Mouse (Mus musculus) ovary, postnatal 36 days (tissue): Measurements from ENCODE around the gene Pacs1.
"Not testable (repeated sequence)": the region's sequence is repeated elsewhere in the genome, so short reads cannot be mapped to it uniquely, and the experiment has no call there.

Source experiments
- DNase-seq: peaks from one replicate; pipeline ENCODE4 v3.0.0; 2022; ENCODE audit warnings: low spot score, mixed read lengths

Gene Pacs1

DNA sequence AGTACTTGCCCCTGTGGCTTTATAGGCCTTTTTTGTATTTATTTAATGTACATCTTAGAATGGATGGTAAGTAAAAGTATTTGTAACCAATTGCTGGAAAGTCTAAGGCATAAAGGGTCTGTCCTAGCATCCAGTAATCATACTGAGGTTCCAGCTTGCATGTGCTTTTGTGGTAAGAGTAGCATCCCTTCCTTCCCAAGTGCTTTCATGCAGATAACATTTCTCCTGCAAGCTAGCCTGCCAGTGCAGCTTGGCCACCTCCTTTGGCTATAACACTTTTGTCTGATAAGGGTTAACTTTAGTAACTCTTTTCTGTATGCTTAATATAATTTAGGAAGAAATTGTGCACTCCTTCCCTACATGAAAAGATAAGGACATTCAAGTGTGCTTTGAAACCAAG, 4.9 kb downstream of the Pacs1 start:
- no peak for DNase-seq

DNA sequence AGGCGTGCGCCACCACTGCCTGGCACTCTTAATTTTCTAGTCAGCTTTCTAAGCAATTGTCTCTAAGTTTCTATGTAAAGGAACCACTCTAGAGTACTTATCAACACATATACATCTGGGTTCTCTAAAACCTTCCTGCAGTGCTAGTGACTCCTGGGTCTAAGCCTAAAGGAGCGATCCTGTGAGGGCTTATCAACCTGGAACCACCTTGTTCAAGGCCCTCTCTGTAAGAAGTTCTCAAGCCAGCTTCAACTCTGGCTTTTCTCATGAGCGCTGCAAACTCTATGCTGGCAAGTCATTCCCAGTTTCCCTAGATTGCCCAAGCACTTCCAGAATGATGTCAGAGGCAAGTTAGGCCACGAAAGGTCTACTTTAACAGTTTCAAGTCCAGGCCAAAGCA, 5.9 kb downstream of the Pacs1 start:
- DNase-seq: no peak

DNA sequence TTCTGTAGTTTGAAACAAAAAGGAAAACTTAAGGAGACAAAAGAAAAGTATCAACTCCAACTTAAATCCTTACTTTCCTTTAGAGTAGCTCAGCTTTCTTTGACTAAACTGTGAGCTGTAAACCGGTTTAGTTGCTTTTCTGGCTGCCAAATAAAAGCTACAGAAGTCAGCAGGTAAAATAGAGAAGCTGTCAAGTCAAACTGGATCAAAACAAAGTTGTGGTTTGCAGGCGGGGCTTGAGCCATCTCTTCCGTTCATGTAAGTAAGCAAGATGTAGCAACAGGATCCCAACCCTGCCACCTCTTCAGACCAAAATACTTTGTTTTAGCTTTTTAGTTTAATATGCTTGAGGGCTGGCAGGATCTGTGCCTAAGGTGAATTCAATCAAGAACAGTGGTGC, 15.8 kb downstream of the Pacs1 start:
- no peak for DNase-seq

DNA sequence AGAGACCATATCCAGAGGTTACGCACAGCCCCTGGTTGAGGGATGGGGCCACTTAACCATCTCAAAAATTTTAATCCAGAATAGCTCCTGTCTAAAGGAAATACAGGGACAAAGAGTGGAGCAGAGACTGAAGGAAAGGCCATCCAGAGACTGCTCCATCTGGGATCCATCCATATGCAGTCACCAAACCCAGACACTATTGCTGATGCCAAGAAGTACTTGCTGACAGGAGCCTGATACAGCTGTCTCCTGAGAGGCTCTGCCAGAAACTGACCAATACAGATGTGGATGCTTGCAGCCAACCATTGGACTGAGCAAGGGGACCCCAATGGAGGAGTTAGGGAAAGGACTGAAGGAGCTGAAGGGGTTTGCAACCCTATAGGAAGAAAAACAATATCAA, 35.9 kb downstream of the Pacs1 start:
- not testable (repeated sequence) for DNase-seq

DNA sequence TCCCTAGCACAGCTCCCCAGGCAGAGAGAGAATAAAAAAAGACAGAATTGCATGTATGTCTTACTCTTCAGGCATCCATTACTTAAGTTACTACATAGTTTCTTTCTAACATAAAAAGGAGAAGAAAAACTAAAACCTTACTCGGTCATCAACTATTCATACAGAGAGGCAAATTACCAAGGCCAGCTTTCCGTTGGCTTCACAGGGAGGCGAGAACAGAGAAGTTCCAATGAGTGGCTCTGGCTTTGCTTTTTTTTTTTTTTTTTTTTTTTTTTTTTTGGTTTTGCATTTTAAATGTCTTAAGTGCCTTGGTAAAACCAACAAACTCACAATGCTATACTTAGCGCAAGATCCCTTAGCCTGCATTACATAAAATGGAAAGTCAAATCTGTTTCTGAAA, 40.2 kb downstream of the Pacs1 start:
- DNase-seq: no peak

DNA sequence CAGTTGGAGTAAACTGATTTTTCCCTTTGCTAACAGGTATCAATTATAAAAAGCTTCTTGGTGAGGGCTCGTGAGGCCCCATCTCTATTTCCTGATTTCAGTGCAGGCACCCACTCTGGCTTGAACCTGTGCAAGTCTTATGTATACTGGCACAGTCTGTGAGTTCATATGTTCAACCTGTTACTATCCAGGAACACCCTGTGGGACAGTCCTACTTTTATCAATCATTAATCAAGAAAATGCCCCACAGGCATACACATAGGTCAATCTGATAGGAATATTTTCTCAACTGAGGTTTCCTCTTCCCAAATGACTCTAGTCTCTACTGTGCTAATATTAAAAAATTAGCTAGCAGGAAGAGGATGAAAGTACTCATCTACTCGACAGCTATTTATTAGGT, 42.8 kb downstream of the Pacs1 start:
- no peak for DNase-seq

DNA sequence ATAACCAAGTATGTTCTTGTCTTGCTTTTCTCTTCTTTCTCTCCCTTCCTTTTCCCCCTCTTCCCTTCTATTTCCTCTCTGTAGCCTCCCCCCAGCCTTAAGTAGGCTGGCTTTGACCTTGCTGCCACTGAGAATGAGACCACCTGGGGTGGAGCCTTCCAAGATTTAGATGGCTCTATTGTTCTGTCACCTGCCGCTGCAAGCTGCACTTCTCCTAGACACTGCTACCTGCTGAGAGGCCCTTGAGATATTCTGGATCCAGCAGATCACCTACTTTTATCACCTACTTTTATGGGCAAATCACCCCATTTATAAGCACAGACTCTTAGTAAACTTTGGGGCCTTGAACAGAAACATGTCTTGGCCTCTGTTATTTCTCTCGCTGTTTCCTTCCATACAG, 48.3 kb downstream of the Pacs1 start:
- DNase-seq: no peak

DNA sequence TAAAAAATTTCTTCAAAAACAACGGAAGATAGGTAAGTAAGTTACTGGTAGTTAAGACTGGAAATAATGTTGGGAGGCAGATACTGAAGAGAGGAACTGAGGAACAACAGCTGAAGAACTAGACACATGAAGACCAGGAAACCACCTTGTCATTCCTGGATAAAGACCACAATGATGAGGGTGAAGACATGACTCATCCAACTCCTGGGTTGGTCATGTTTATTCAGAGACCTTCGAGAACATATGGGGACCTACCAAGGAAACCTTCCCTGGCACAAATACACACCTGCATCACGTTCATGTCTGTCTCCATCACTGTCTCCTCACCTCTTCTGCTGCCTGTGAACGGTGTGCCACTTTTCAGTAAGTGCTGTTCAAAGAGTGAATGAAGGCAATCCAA, 48.8 kb downstream of the Pacs1 start:
- DNase-seq: no peak

DNA sequence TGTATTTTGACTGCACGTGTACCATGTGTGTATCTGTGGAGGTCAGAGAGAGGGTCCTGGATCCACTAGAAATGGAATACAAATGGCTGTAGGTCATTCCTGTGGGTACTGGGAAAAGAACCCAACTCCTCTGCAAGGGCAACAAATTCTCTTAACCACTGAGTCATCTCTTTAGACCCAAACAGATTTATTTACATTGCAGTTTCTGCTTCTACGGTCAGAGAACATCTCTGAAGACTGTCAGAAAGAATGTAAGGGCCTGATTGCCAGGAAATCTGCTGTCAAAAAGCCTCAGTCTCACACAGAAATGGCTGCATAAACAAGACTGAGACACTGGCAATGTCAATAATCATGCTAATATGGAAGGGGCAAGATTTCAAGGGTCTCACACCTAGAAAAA, 51.0 kb downstream of the Pacs1 start:
- no peak for DNase-seq

DNA sequence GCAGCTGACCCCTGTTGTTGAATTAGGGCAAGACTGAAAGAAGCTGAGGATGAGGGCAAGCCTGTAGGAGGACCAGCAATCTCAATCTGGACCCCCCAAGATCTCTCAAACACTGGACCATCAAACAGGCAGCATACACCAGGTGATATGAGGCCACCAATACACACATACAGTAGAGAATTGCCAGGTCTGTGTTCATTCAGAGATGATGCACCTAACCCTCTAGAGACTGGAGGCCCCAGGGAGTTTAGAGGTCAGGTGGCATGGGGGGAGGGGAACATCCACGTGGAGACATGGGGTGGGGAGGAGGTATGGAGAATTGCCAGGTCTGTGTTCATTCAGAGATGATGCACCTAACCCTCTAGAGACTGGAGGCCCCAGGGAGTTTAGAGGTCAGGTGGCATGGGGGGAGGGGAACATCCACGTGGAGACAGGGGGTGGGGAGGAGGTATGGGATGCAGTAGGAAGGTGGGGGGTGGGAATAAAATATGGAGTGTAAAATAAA, 51.6 kb downstream of the Pacs1 start:
- DNase-seq: not testable (repeated sequence)

DNA sequence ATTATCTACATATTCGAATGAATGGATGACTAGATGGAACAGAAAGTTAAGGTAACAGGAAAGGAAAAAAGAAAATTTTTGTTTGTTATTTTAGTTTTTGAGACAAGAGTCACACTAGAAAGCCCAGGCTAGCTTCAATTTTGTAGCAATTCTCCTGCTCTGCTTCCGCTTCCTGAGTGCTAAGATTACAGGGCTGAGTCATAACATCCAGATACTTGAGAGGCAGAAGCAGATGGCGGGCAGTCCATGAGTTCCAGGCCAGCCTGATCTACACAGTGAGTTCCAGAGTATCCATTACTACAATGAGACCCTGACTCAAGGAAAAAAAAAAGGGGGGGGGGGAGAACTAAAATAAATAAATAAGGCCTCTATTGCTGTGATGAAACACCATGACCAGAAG, 52.5 kb downstream of the Pacs1 start:
- DNase-seq: no peak

DNA sequence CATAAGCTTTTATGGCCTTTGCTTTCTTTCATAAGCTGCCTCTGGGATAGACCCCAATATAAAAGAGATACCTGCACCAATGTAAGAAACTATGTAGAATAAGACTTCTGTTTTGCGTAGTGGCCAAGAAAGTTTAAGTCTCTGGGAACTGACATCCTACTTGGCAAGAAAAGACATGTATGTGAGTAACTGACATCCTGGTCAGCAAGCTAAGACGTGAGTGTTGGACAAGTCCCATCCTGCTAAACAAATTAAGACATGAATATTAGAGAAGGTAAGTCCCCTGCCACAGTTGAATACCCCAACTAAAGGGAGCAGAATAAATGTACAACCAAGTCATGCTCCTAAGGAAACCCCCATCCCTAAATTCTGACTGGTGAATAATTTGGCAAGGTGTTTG, 71.2 kb downstream of the Pacs1 start:
- DNase-seq: no peak

DNA sequence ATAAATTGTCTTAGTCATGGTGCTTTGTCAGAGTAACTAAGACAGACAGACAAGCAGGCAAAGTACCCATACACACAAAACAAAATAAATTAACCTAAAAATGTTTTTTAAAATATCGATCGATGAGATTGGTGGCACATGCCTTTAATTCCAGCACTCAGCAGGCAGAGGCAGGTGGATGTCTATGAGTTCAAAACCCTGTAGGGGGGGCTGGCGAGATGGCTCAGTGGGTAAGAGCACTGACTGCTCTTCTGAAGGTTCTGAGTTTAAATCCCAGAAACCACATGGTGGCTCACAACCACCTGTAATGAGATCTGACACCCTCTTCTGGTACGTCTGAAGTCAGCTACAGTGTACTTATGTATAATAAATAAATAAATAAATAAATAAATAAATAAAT, 72.3 kb downstream of the Pacs1 start:
- DNase-seq: not testable (repeated sequence)

DNA sequence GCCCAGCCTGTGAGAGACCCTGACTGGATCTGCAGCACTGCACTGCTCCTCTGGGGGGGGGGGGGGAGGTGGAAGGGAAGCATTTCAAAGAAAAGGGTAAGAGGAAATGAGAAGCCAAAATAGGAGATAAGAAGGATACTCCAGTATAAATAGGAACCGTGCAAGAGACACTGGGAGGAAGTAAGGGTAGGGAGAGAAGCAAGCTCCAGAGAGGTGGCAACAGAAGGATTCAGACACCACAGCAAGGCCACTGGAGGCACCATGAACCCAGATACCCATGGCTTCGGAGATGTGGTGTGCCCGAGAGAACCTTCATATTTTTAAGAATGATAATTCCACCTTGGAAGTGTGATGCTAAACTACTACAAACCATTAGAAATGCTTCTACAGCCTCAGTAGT, 74.4 kb downstream of the Pacs1 start:
- no peak for DNase-seq

DNA sequence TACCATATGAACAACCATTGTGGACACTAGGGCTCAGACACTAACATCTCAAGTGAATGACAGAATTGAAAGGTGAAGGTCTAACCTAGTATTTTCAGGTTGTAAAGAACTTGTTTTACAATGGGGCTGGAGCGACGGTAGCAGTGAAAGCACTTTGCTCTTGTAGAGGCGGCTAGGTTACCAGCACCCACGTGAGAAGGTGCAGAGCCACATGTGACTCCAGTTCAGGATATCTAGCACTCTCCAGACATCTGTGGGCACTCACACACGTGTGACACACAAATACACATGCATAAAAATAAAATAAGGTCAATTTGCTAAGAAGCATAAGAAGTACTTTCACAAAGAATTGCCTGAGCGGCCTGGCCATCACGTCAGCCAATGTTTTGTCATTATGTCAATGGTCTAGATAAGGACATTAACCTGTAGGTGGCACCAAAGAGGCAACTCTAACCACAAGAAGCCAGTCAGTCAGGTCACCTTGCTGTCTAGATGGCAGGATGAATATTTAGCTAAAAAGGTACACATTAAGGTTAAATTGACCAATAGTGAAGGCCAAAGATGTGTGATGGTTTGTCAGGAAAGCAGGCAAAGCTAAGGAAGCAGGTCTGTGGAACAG, 77.4 kb downstream of the Pacs1 start:
- DNase-seq: no peak

DNA sequence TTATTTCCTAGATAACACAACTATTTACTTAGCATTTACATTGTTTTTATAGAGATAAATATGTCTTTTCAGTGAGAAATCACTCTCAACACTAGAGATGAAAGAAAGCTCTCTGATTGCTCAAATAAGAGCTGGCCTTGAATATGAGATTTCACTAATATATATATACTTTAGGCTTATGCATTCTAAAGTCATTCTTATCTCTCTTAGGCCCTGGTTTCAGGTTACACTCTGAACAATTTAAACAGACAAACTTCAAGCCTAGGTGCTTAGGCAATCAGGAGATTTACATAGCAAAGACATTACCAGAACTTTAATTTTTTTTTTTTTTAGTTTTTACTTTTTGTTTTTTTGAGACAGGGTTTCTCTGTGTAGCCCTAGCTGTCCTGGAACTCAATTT, 80.5 kb downstream of the Pacs1 start:
- DNase-seq: no peak

DNA sequence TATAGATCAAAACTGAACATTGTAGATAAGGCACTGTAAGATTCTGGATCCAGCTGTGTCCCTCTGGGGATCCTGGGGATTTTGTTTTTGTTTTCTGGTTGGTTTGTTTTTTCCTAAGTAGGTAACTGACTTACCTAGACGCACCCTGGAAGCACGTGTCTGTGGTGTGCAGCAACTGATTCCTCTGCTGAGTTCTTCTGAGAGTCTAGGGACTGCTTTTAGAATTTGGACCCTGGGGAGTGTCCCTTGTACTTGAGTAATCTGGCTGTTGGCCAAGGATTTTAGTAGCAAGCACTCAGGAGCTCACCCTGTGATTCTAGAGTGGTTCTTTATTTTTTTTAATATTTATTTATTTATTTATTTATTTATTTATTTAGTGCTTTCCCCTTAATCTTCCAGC, 85.5 kb downstream of the Pacs1 start:
- DNase-seq: no peak

DNA sequence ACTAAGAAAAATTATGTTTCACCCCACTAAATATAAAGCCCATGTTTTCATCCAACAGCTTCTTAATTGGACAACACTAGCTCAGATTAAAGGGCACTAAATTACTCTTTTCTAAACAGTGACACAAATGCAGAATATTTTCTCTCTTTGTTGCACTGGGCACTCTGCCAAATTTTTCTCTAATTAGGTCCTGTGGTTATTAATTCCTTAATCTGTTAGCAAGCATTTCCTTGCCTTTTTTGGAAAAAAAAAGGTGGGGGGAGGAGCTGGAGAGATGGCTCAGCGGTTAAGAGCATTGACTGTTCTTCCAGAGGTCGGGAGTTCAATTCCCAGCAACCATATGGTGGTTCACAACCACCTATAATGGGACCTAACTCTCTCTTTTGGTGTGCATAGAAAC, 91.0 kb downstream of the Pacs1 start:
- DNase-seq: no peak

DNA sequence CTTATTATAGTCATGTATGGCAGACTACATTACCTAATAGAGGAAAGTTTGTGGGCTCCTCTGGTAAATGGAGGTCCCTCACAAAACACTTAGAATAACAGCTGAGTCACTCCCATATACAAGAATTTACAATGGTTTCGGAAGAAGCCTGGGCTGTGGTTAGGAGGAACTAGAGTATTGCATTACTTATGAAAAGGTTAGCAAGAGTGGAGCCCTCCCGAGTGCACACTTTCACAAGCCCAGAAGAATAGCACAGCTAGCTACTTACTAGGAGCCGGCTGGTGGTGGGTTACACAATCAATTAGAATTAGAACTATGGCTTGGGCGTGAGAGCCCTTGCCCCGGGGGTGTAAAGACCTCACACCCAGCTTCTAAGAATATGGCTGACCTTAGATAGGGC, 94.3 kb downstream of the Pacs1 start:
- no peak for DNase-seq

DNA sequence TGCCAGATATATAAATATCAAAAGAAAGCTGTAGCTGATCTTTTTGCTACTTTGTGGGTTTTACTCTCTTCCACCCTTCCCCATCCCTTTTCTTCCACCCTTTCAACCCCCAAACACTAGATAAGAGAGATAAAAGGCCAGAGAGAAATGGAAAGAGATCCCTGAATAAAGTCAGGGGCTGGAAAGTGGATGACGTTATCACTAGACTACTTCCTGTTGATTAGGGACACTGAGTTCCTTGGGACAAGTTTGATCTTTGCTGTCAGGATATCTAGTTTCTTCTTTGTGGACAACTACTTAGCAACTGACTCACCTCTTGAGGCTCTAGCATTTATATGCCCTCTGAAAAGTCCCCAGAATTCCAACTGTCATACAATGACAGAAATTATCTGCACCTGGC, 102.5 kb downstream of the Pacs1 start:
- no peak for DNase-seq

DNA sequence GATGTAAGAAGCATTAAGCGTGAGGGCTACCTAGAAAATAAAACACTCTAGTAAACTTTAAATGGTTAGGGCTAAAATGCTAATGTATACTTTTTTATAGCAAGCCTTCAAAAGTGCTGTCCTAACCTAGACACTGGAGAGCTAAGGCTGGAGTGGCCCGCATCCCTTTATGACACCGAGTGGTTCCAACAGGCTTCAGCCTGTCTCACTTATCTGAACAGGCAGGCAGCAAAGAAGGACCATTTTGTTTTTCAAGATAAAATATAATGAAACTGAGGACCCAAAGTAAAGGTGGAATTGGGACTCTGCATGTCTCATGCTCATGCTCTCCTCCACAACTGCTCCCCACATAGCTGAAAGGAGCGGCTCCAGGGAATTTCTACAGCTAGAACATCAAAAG, 105.4 kb downstream of the Pacs1 start:
- no peak for DNase-seq

DNA sequence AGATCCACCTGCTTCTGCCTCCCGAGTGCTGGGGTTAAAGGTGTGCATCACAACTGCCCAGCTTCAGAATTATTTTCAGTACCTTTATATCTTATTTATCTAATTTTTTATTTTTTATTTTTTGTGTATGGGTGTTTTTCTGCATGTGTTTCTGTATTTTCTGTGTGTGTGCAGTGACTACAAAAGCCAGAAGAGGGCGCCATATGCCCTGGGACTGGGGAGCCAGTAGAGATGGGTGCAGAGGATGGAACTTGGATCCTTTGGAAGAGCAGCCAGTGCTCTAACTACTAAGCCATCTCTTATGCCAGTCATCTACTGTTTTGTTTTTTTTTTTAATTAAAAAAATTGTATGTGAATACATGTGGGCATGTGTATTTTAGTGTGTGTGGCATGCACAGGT, 108.5 kb downstream of the Pacs1 start:
- no peak for DNase-seq

DNA sequence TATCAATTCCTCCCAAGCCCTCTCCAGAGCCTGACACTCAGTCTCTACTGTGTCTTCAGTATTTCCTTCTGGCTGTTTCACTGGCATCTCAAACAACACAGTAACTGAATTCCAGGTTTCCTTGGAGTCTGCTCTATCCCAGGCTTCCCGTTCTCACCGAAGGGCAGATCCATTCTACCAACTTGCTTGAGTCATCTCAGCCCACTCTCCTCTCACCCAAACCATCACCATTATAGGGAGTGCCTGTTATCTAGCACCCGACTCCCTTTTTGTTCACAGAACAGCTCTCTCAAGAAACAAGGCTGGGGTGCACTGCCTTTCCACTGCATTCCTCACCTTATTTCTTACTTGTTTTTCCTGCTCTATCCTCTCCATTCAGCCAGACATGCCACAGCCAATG, 111.0 kb downstream of the Pacs1 start:
- no peak for DNase-seq

DNA sequence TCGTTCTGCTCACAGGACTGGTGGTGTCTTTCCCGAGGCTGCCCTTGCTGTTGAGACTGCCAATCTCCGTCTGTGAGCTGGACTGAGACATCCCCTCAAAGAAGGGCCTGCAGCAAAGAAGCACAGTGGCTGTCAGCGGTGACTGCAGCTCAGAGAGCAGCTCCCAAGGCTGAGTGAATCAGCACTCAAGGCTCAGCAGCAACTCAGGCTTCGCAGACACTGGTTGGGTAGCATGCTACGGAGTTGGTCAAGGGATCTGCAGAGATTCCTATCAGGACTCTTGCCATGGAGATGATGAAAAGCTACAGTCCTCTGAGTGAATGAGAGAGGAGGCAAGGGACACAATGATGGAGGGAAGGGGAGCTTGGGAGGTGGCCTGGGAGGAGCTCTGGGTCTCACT, 120.7 kb downstream of the Pacs1 start:
- no peak for DNase-seq

DNA sequence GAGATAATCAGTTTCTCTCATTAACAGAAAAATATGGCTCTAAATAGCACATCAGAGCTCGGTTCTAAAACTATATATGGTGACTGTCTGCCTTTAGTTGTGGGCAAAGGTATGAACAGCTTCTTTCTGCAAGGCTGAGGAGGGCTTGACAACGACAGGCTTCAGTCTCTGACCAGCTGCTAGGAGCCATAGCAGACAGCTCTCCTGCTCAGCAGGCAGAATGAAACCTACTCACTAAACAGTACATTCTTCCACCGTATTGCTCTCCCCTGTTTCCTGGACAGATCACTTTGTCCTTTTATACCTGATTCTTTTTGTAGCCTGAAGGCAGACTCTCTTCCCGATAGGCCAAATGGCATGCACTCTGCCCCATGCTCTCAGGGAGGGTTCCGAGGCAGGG, 121.2 kb downstream of the Pacs1 start:
- no peak for DNase-seq
